In the genomic region with DNA sequence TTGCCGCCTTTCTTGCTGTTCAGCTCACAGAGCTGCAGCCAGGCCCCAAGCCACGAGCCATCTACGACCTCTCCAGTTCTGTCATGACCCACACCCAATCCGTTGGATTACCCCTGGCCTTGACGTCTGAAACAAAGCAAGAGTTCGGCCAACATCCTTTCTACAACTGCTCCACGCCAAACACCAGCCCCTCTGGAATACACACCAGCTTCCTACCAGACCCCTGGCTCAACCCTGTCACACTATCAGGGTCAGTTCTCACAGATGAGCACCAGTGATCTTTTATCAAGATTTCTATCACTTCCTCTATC, we compare ENCODE assay signal across 10 mouse cellular contexts. TPM values are rescaled to one million over a fixed set of nuclear protein-coding genes. Genes with fewer than 3 reads are reported as not detected.
A peak's percentile ranks its signal among the peaks of the same experiment; 100 is the strongest.
DNase-seq lines count a peak whose midpoint lies in the region; ATAC-seq and TF ChIP-seq lines count a peak whose summit lies in the region.
"Had no signal": no experiment of that assay in that cellular context is flagged by ENCODE, and none has a peak within 500 bp of the region (broad histone marks: within the 10 kb centered on the region; RNA-seq: fewer than 3 reads in every experiment).

No protein-coding gene starts in this region.

- TF ChIP-seq EP300 in liver, postnatal 0 days (IDR thresholded peaks at IDR 0.05; ENCODE audit: low read depth), result no peak

- 79% methylated on average over 7 of the region's 7 CpGs for WGBS in hindbrain, embryonic 10.5 days
- 81% methylated on average over 7 of the region's 7 CpGs for WGBS in hindbrain, embryonic 11.5 days
- WGBS in heart, embryonic 13.5 days, result 45% methylated on average over 7 of the region's 7 CpGs
- WGBS in liver, postnatal 0 days (ENCODE audit: insufficient replicate concordance), result 67% methylated on average over 7 of the region's 7 CpGs

- H3K27ac ChIP-seq in hindbrain, embryonic 10.5 days, result peak overlapping the region; percentile 68
- no peak overlapping the region; the same call in 1 of the 2 replicates for H3K27ac ChIP-seq in hindbrain, embryonic 11.5 days (ENCODE audit: low read depth, low read length)
- H3K27ac ChIP-seq in brown adipose tissue, adult 24 weeks (replicated peaks; ENCODE audit: low read depth, low read length), result peak overlapping the region; percentile 19
- H3K27ac ChIP-seq in heart, embryonic 13.5 days (replicated peaks), result 0 out of 2 replicates have a peak overlapping the region, but pooled peaks have one; percentile 28
- H3K27ac ChIP-seq in liver, postnatal 0 days (ENCODE audit: low read depth), result peak overlapping the region; percentile 9
- H3K27ac ChIP-seq: lung, embryonic 15.5 days had no signal

- no peaks in the 10 kb centered on the region for H3K9me3 ChIP-seq in hindbrain, embryonic 10.5 days
- H3K9me3 ChIP-seq in hindbrain, embryonic 11.5 days (ENCODE audit: control insufficient read depth, low read length), result no peaks in the 10 kb centered on the region
- H3K9me3 ChIP-seq in heart, embryonic 13.5 days, result no peaks in the 10 kb centered on the region
- H3K9me3 ChIP-seq in liver, postnatal 0 days (ENCODE audit: low read length), result no peaks in the 10 kb centered on the region
- H3K9me3 ChIP-seq: lung, embryonic 15.5 days had no signal

- H3K9ac ChIP-seq in hindbrain, embryonic 11.5 days (ENCODE audit: low read depth, low read length), result no peak overlapping the region
- peak overlapping the region; percentile 54 for H3K9ac ChIP-seq in heart, embryonic 13.5 days
- no peak overlapping the region for H3K9ac ChIP-seq in liver, postnatal 0 days (replicated peaks)
- H3K9ac ChIP-seq: lung, embryonic 15.5 days had no signal

- H3K36me3 ChIP-seq in hindbrain, embryonic 10.5 days, result peaks cover 91% of the 10 kb centered on the region
- H3K36me3 ChIP-seq in hindbrain, embryonic 11.5 days (ENCODE audit: control insufficient read depth, insufficient read depth, low read length), result peaks cover 8% of the 10 kb centered on the region; the same call in 1 of the 2 replicates
- H3K36me3 ChIP-seq in heart, embryonic 13.5 days, result peaks cover 33% of the 10 kb centered on the region
- H3K36me3 ChIP-seq in liver, postnatal 0 days (replicated peaks; ENCODE audit: insufficient read depth, low read length), result peaks cover 11% of the 10 kb centered on the region

- peaks cover 60% of the 10 kb centered on the region for H3K4me1 ChIP-seq in hindbrain, embryonic 10.5 days (replicated peaks)
- peaks cover 14% of the 10 kb centered on the region for H3K4me1 ChIP-seq in hindbrain, embryonic 11.5 days (replicated peaks; ENCODE audit: control insufficient read depth, insufficient read depth, low read length)
- peaks cover 42% of the 10 kb centered on the region; the same call in 1 of the 2 replicates for H3K4me1 ChIP-seq in brown adipose tissue, adult 24 weeks (ENCODE audit: control insufficient read depth, insufficient read depth, insufficient read length, low read length)
- peaks cover 62% of the 10 kb centered on the region for H3K4me1 ChIP-seq in heart, embryonic 13.5 days
- H3K4me1 ChIP-seq in liver, postnatal 0 days (ENCODE audit: insufficient read depth), result peaks cover 55% of the 10 kb centered on the region

- H3K4me2 ChIP-seq in hindbrain, embryonic 11.5 days (replicated peaks; ENCODE audit: low read depth, low read length), result no peak overlapping the region
- H3K4me2 ChIP-seq in heart, embryonic 13.5 days, result peak overlapping the region; percentile 47
- H3K4me2 ChIP-seq in liver, postnatal 0 days (ENCODE audit: low read depth, low read length), result peak overlapping the region; percentile 63; the same call in 1 of the 2 replicates
- H3K4me2 ChIP-seq: lung, embryonic 15.5 days had no signal

- no peak for TF ChIP-seq CTCF in liver, postnatal 0 days (IDR thresholded peaks at IDR 0.05; ENCODE audit: low read depth)

- DNase-seq in hindbrain, embryonic 10.5 days (ENCODE audit: low spot score), result no peak
- no peak for DNase-seq in hindbrain, embryonic 11.5 days (ENCODE audit: low spot score)
- DNase-seq in liver, postnatal 0 days, result no peak
- DNase-seq in embryo, embryonic 9.5 days (ENCODE audit: extremely low spot score), result no peak
- DNase-seq in urinary bladder, postnatal 14 days (ENCODE audit: low spot score), result no peak
- no peak for DNase-seq in adipocyte (ENCODE audit: low spot score)
- DNase-seq: adrenal gland, postnatal 14 days had no signal

- no peaks in the 10 kb centered on the region for H3K27me3 ChIP-seq in hindbrain, embryonic 10.5 days (ENCODE audit: insufficient read depth, poor library complexity, severe bottlenecking)
- H3K27me3 ChIP-seq in hindbrain, embryonic 11.5 days (ENCODE audit: control insufficient read depth, insufficient read depth, low read length), result no peaks in the 10 kb centered on the region
- no peaks in the 10 kb centered on the region for H3K27me3 ChIP-seq in heart, embryonic 13.5 days (replicated peaks)
- no peaks in the 10 kb centered on the region for H3K27me3 ChIP-seq in liver, postnatal 0 days (ENCODE audit: insufficient read depth, low read length)
- H3K27me3 ChIP-seq: lung, embryonic 15.5 days had no signal

- ATAC-seq in hindbrain, embryonic 11.5 days (ENCODE audit: low FRiP score), result no peak
- no peak for ATAC-seq in heart, embryonic 13.5 days (ENCODE audit: extremely low read depth, insufficient number of reproducible peaks, low FRiP score, low TSS enrichment)
- ATAC-seq in liver, postnatal 0 days, result no peak

- H3K4me3 ChIP-seq in hindbrain, embryonic 10.5 days, result no peak overlapping the region
- no peak overlapping the region for H3K4me3 ChIP-seq in hindbrain, embryonic 11.5 days (ENCODE audit: low read depth, low read length)
- H3K4me3 ChIP-seq in brown adipose tissue, adult 24 weeks (ENCODE audit: insufficient read depth, low read depth, low read length), result no peak overlapping the region
- H3K4me3 ChIP-seq in heart, embryonic 13.5 days, result no peak overlapping the region
- H3K4me3 ChIP-seq in liver, postnatal 0 days (ENCODE audit: low read depth, low read length), result no peak overlapping the region
- H3K4me3 ChIP-seq: lung, embryonic 15.5 days had no signal

RNA-seq across cellular contexts. Expression of a gene that starts 14.1 kb away (rescaled TPM):
- 15.1 and 18.7 TPM in 2 replicates for polyA plus RNA-seq in hindbrain, embryonic 10.5 days (2016; fragmentation: Nextera tagmentation; extraction: Ambion mirVana)
- 12.0 and 14.1 TPM in 2 replicates for polyA plus RNA-seq in hindbrain, embryonic 11.5 days (2014; fragmentation: Nextera tagmentation; extraction: Ambion mirVana)
- polyA plus RNA-seq in brown adipose tissue, adult 24 weeks (2012; ENCODE audit: insufficient read depth, insufficient read length, missing spikeins), result 2.1 and 2.5 TPM in 2 replicates
- 31.5 and 35.8 TPM in 2 replicates for polyA plus RNA-seq in heart, embryonic 13.5 days (2015; fragmentation: Nextera tagmentation; extraction: Ambion mirVana)
- polyA plus RNA-seq in liver, postnatal 0 days (2015; fragmentation: Nextera tagmentation; extraction: Ambion mirVana), result 154 TPM in 2 replicates

RNA-seq across cellular contexts. Expression of a gene that starts 40.3 kb away (rescaled TPM):
- 10.6 and 12.3 TPM in 2 replicates for polyA plus RNA-seq in hindbrain, embryonic 10.5 days (2016; fragmentation: Nextera tagmentation; extraction: Ambion mirVana)
- polyA plus RNA-seq in hindbrain, embryonic 11.5 days (2014; fragmentation: Nextera tagmentation; extraction: Ambion mirVana), result 11.5 and 12.3 TPM in 2 replicates
- 5.3 and 7.7 TPM in 2 replicates for polyA plus RNA-seq in brown adipose tissue, adult 24 weeks (2012; ENCODE audit: insufficient read depth, insufficient read length, missing spikeins)
- polyA plus RNA-seq in heart, embryonic 13.5 days (2015; fragmentation: Nextera tagmentation; extraction: Ambion mirVana), result 8.5 and 9.1 TPM in 2 replicates
- polyA plus RNA-seq in liver, postnatal 0 days (2015; fragmentation: Nextera tagmentation; extraction: Ambion mirVana), result 2.3 and 2.9 TPM in 2 replicates
